Mouse (Mus musculus): Measurements from ENCODE around the gene Fancc. TPM values are rescaled to one million over a fixed set of nuclear protein-coding genes. Genes with fewer than 3 reads are reported as not detected.
"Not testable (repeated sequence)": the region's sequence is repeated elsewhere in the genome, so short reads cannot be mapped to it uniquely, and the experiment has no call there.

The Fancc gene
- polyA plus RNA-seq, 1 experiment from 2014 or later = 17.7 TPM

DNA sequence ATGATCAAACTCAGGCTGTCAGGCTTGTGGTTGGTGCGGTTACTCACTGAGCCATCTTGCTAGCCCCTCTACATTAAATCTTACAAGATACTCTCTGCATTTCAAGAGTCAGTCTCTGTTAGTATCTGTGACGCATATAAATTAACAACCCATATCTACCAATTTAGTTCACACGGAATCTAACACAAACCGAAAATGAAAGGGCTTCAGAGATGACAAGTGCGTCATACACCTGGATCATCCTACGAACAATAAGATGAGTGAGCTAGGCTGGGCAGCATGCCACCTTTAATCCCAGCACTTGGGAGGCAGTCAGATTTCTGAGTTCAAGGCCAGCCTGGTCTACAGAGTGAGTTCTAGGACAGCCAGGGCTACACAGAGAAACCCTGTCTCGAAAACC lies 177.3 kb downstream of the Fancc start:
- Histone ChIP-seq H3K9ac (no peak overlapping the region), H3K4me2 (replicated peaks) (no peak overlapping the region), H3K27me3 (replicated peaks) (no peaks in the 10 kb centered on the region), H3K27ac (no peak overlapping the region), H3K4me3 (replicated peaks) (no peak overlapping the region), H3K4me1 (replicated peaks) (0 out of 2 replicates have a peak, but pooled peaks cover 4% of the 10 kb centered on the region), H3K36me3 (0 out of 2 replicates have a peak, but pooled peaks cover 2% of the 10 kb centered on the region), H3K9me3 (no peaks in the 10 kb centered on the region)
- ATAC-seq = no peak
- WGBS = 95% methylated on average over 7 of the region's 7 CpGs

DNA sequence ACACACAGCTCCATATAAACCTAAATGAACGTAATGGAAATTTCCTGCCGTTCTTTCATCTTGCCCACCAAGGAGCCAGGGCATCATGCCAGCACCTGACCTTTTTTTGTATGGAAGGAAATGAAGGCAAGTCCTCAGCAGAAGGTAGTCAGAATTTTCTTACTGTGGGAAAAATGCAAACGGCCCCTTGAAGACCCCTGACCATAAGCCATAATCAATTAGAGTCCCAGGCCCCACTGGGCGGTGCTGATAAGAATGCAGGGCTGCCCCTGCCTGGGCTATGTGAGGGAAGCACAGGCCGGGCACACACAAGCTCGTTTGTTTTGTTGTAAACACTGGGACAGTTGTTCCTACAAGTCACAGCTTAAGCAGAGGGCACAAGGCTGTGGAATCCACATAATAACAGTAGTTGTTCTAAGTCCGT lies 179.4 kb downstream of the Fancc start:
- no peak for ATAC-seq
- H3K4me3 ChIP-seq (replicated peaks) = no peak overlapping the region
- no peaks in the 10 kb centered on the region for H3K4me1 ChIP-seq (replicated peaks)
- H3K9ac ChIP-seq = no peak overlapping the region
- no peaks in the 10 kb centered on the region for H3K9me3 ChIP-seq
- WGBS = 54% methylated on average over 7 of the region's 7 CpGs
- no peaks in the 10 kb centered on the region for H3K36me3 ChIP-seq
- no peak overlapping the region for H3K4me2 ChIP-seq (replicated peaks)
- H3K27ac ChIP-seq = no peak overlapping the region
- no peaks in the 10 kb centered on the region for H3K27me3 ChIP-seq (replicated peaks)

DNA sequence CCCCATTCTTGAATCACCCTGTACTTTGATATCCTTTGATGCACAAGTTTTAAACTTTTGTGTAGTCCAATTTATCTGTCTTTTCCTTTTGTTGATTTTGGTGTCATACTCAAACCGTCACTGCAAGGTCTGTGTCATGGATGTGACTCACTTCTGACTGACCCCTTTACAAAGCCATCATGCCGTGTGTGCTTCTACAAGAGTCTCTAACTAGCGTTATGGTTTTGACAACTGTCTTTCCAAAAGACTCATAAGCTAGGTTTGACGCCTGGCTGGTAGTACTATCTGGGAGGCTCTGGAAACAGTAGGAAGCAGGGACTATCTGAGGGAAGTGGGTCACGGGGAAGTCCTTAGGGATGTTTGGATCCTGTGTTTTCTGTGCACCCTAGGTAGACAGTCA lies 180.7 kb downstream of the Fancc start:
- H3K4me1 ChIP-seq (replicated peaks) = no peaks in the 10 kb centered on the region
- no peaks in the 10 kb centered on the region for H3K27me3 ChIP-seq (replicated peaks)
- H3K36me3 ChIP-seq = no peaks in the 10 kb centered on the region

DNA sequence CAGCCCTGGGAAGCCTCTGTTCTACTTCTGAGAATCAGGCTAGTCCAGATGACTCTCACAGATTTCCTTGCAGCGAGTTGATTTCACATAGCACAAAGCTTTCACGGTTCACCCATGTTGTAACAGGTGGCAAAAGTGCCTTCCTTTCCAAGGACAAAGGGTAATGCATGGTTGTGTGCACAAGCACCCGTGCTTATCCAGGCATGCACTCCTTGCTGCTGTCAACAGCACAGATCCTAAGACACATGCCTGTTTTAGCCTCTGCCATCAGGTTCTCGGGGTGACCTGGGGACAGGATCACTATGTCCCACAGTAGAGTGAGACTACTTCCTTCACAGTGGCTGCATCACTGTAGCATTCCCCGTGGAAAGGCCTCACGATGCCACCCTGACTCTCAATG lies 181.3 kb downstream of the Fancc start:
- Histone ChIP-seq H3K4me1 (replicated peaks) (no peaks in the 10 kb centered on the region), H3K9ac (no peak overlapping the region), H3K27ac (no peak overlapping the region), H3K36me3 (no peaks in the 10 kb centered on the region), H3K9me3 (no peaks in the 10 kb centered on the region), H3K27me3 (replicated peaks) (no peaks in the 10 kb centered on the region), H3K4me3 (replicated peaks) (no peak overlapping the region), H3K4me2 (replicated peaks) (no peak overlapping the region)
- no peak for ATAC-seq
- WGBS = 84% methylated on average over 6 of the region's 6 CpGs

More for the DNA sequence above, 180.7 kb downstream of the Fancc start:
- Histone ChIP-seq H3K4me3 (replicated peaks) (no peak overlapping the region), H3K9ac (no peak overlapping the region), H3K9me3 (no peaks in the 10 kb centered on the region), H3K27ac (no peak overlapping the region), H3K4me2 (replicated peaks) (no peak overlapping the region)
- no peak for ATAC-seq
- WGBS = 90% methylated on average over 5 of the region's 5 CpGs

DNA sequence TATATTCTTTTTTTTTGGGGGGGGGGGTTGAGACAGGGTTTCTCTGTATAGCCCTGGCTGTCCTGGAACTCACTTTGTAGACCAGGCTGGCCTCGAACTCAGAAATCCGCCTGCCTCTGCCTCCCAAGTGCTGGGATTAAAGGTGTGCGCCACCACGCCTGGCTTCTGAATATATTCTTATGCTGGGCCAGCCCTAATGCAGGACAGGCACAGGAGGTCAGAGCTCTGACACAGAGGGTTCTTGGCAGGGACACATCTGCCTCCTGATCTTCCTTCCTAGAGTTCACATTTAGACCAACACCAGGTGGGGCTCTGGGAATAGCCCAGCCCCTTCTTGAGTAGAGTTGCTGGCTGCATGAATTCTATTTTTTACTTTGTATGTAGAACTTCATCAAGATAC lies 182.0 kb downstream of the Fancc start:
- H3K27me3 ChIP-seq (replicated peaks); H3K36me3 ChIP-seq; H3K27ac ChIP-seq; H3K9ac ChIP-seq; ATAC-seq; H3K4me1 ChIP-seq (replicated peaks); H3K4me3 ChIP-seq (replicated peaks); H3K4me2 ChIP-seq (replicated peaks); H3K9me3 ChIP-seq: not testable (repeated sequence)
- WGBS = 95% methylated on average over 4 of the region's 4 CpGs

DNA sequence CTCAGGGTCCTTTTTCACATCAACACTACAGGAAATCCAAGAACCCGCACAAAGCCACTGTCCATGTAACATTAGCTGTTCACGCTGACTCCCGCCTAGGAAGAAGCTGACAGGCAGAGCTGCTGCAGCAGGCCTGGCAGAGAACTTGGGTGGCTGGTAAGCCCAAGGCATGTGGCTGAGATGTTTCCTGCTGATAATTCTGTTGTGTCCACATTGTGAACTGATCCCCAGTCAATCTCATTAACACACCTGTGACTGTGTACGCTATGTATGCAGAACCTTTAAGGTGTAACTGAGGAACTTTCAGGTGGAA lies 182.5 kb downstream of the Fancc start:
- Histone ChIP-seq H3K36me3 (no peaks in the 10 kb centered on the region), H3K27ac (no peak overlapping the region), H3K27me3 (replicated peaks) (no peaks in the 10 kb centered on the region), H3K4me2 (replicated peaks) (no peak overlapping the region), H3K4me3 (replicated peaks) (no peak overlapping the region), H3K9ac (no peak overlapping the region), H3K4me1 (replicated peaks) (no peaks in the 10 kb centered on the region), H3K9me3 (no peaks in the 10 kb centered on the region)
- ATAC-seq = no peak
- 66% methylated on average over 4 of the region's 4 CpGs for WGBS

DNA sequence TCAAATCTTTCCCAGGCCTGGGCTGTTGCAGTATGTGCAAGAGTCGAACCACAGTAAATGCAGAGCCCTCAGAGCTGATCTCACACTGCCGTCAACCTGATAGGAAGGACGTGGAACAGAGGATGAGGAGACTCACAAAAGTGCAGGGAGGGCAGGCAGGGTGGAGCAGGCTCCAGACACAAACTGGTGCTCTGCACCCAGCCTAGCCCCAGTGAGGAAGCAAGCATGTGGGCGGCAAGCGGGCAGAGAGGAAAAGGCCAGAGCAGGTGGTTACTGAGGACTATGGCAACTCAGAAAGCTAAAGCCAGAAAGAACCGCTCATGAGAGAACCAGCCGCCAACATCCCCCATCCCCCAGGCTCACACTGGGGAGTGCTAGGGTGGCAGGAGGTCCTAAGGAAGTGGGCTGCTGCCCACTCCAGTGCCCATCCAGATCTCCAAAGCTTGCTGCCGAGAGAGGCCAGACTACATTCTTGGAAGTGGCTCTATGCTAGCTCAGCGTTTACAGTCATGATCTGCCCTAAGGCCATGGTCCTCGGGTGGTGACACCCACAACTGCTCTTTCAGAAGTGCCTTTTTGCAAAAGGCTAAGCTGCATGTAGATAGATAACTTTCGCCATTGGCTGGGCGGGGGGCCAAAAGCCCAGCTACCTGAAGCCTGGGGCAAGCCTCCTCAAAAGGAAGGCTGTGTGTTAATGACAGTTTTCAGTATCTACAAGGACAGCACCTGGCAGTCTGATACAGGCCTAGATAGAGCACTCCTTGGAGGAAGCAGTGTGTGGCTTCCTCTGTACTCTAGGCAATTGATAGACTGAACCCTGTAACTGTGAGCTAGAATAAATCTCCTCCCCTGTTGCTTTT lies 183.1 kb downstream of the Fancc start:
- no peak overlapping the region for H3K4me2 ChIP-seq (replicated peaks)
- no peaks in the 10 kb centered on the region for H3K36me3 ChIP-seq
- no peaks in the 10 kb centered on the region for H3K27me3 ChIP-seq (replicated peaks)
- no peak overlapping the region for H3K4me3 ChIP-seq (replicated peaks)
- no peak overlapping the region for H3K27ac ChIP-seq
- ATAC-seq = no peak
- no peaks in the 10 kb centered on the region for H3K9me3 ChIP-seq
- H3K4me1 ChIP-seq (replicated peaks) = no peaks in the 10 kb centered on the region
- WGBS = 83% methylated on average over 12 of the region's 12 CpGs
- no peak overlapping the region for H3K9ac ChIP-seq

DNA sequence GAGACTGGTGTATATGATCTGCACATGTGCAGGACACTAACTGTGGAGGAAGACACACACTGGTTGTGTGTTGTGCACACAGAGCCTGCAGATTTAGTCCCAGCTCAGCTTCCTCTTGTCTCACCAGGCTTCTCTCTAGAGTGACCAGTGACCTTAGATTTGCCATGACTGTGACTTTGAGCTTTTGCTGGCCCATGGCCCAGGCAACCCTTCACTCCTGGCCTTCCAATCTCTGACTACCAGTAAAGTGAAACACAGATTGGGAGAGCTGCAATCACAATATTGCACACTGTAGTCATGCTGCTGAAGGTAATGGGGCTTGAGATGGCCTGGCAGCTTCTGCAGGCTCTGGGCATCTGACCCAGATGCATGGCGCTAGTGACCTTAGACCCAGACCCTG lies 183.8 kb downstream of the Fancc start:
- Histone ChIP-seq H3K4me2 (replicated peaks) (no peak overlapping the region), H3K9ac (no peak overlapping the region), H3K9me3 (no peaks in the 10 kb centered on the region), H3K27ac (no peak overlapping the region), H3K4me3 (replicated peaks) (no peak overlapping the region), H3K36me3 (no peaks in the 10 kb centered on the region), H3K27me3 (replicated peaks) (no peaks in the 10 kb centered on the region), H3K4me1 (replicated peaks) (no peaks in the 10 kb centered on the region)
- WGBS = 91% methylated on average over 1 of the region's 1 CpGs
- no peak for ATAC-seq

DNA sequence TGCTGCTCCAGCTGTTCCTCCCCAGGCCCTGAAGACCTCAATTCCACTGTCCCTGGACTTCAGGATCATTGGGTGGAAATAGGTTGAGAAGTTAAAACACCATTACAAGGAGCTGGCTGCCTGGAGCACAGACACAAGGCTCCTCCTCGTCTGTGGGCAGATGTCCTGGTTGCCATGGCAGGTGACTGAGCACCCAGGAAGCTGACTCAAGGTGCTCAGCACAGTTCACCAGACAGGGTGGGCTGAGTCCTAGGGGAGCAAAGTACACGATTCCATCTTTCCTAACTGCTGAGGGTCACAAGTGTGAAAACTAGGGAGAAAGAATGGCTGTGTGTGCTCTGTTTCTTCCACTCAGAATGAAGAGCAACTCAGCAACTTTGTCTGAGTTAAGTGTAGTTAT lies 185.9 kb downstream of the Fancc start:
- WGBS = 65% methylated on average over 2 of the region's 2 CpGs
- H3K36me3 ChIP-seq = no peaks in the 10 kb centered on the region
- no peak overlapping the region for H3K27ac ChIP-seq
- no peaks in the 10 kb centered on the region for H3K27me3 ChIP-seq (replicated peaks)
- H3K9ac ChIP-seq = no peak overlapping the region
- no peak for ATAC-seq
- H3K4me3 ChIP-seq (replicated peaks) = no peak overlapping the region
- no peaks in the 10 kb centered on the region for H3K4me1 ChIP-seq (replicated peaks)
- H3K9me3 ChIP-seq = no peaks in the 10 kb centered on the region
- no peak overlapping the region for H3K4me2 ChIP-seq (replicated peaks)

DNA sequence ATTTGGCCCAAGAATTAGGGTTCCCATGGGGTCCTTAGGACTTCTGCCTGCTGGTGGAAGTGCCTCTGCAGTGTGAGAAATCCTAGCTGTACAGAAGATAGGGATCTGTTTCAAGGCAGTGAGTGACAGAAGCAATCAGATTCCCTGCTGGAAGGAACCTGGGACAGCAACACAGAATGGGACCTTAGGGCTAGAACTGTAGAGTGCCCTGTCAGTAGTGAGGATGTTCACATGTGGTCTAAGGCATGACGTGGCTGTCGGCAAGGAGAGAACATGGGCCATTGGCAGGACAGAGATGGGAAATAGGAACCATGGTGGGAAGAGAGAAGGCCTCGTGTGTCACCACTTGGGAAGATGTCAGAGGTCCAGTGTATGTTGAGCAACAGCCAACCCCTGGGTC lies 187.5 kb downstream of the Fancc start:
- ATAC-seq = no peak
- Histone ChIP-seq H3K27ac (no peak overlapping the region), H3K4me3 (replicated peaks) (no peak overlapping the region), H3K27me3 (replicated peaks) (no peaks in the 10 kb centered on the region), H3K4me1 (replicated peaks) (peaks cover 10% of the 10 kb centered on the region), H3K36me3 (no peaks in the 10 kb centered on the region), H3K9ac (no peak overlapping the region), H3K4me2 (replicated peaks) (no peak overlapping the region), H3K9me3 (no peaks in the 10 kb centered on the region)
- WGBS = 79% methylated on average over 3 of the region's 3 CpGs

DNA sequence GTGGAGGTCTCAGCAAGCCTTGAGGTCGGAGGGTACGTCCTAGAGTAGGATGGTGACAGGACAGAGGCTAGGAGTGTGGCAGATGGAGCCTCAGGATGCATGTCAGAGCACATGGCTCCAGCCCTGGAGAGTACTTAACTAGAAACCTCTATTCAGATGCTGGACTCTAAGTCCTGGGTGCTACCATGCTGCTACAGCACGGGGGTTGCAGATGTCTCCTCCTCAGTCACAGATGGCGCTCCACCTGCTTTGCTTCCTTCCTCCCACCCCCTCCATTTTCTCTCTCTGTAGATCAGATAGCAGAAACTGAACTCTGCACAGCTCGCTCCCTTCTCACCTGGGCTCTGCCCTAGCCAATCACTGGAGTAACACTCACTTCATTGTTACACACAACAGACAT lies 190.3 kb downstream of the Fancc start:
- H3K9me3 ChIP-seq = no peaks in the 10 kb centered on the region
- H3K4me3 ChIP-seq (replicated peaks) = no peak overlapping the region
- H3K27ac ChIP-seq = no peak overlapping the region
- no peak overlapping the region for H3K9ac ChIP-seq
- H3K4me2 ChIP-seq (replicated peaks) = no peak overlapping the region
- WGBS = 76% methylated on average over 5 of the region's 5 CpGs
- H3K27me3 ChIP-seq (replicated peaks) = no peaks in the 10 kb centered on the region
- peaks cover 13% of the 10 kb centered on the region for H3K36me3 ChIP-seq
- no peak for ATAC-seq
- H3K4me1 ChIP-seq (replicated peaks) = peaks cover 18% of the 10 kb centered on the region

DNA sequence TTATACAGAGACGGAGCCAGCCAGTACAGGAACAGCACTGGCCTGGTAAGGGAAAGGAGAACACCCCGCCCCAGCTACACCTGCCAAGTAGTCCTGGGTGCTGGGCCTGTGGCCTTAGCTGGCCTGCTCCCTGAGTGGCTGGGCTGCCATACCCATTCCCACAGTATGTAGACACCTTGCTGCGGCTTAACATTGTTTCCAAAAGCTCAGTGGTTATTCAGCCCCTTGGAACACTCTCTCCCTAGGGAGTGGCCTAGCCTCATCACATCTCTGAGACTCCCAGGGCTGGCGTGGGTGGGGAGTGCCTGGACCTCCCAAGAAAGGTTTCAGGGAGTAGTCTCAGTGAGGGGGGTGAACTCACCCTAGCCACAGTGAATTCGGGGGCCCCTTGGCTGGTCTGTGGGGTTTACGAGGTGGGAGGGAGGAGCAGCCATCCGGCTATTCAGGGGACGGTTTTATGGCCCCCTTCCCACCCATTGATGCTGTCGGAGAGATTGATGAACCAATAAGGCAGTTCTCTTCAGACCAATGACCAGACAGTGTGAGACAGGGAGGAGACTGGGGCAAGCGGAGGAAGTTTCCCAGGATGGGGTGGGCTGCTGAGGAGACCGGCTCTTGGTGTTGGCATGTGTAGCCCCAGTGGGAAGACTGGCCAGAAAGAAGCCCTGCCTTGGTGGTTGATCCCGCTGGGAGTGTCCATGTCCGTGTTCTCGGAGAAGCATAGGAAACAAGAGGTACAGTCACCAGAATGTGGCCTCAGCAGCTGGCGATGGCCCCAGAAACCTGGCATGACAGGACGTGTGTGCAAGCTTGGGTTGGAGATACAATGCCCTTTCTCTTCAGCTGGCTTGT lies 191.7 kb downstream of the Fancc start:
- Histone ChIP-seq H3K9me3 (no peaks in the 10 kb centered on the region), H3K36me3 (peaks cover 18% of the 10 kb centered on the region), H3K27me3 (replicated peaks) (no peaks in the 10 kb centered on the region), H3K4me2 (replicated peaks) (no peak overlapping the region), H3K4me1 (replicated peaks) (peaks cover 24% of the 10 kb centered on the region), H3K9ac (no peak overlapping the region), H3K4me3 (replicated peaks) (no peak overlapping the region), H3K27ac (peak overlapping the region; percentile 44)
- ATAC-seq = peak; percentile 26
- WGBS = 44% methylated on average over 16 of the region's 16 CpGs

DNA sequence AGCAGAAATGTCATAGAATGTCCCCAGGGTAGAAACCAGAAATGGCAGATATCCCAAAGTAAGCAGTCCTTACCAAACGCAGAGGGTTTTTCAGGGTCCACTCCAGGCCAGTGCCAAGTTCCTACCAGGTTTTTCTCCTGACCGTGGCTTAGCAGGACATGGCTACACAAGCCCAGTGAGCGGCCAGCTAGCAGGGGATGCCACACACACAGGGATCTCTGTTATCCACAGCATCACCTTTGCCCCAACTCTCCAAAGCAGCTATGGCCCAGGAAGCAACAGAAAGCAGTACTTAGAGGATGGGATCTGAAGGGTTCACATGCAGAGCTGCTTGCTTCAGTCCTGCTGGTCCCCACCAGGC lies 192.3 kb downstream of the Fancc start:
- no peak for ATAC-seq
- WGBS = 58% methylated on average over 3 of the region's 3 CpGs
- peak overlapping the region; percentile 44 for H3K27ac ChIP-seq
- peaks cover 18% of the 10 kb centered on the region for H3K36me3 ChIP-seq
- no peak overlapping the region for H3K4me3 ChIP-seq (replicated peaks)
- H3K27me3 ChIP-seq (replicated peaks) = no peaks in the 10 kb centered on the region
- H3K4me2 ChIP-seq (replicated peaks) = no peak overlapping the region
- H3K4me1 ChIP-seq (replicated peaks) = peaks cover 30% of the 10 kb centered on the region
- H3K9me3 ChIP-seq = no peaks in the 10 kb centered on the region
- no peak overlapping the region for H3K9ac ChIP-seq
